Mouse (Mus musculus) liver, embryonic 13.5 days (tissue): ENCODE results near the gene Focad. TPM values are rescaled to one million over a fixed set of nuclear protein-coding genes. Genes with fewer than 3 reads are reported as not detected.

ENCODE experiments used
- ATAC-seq: fragments of 200-750 bp; cut with Nextera tagmentation; 2 replicates; pipeline ENCODE4 v1.8.0; 2017; ENCODE audit warnings: low read depth, mild to moderate bottlenecking, moderate number of reproducible peaks, moderate library complexity
- DNase-seq: peaks from one replicate; pipeline ENCODE4 v3.0.0; 2022
- H3K27ac ChIP-seq: fragments of 300-500 bp; sonication (generic); 2 replicates; pipeline ENCODE4 v1.5.1; 2015; ENCODE audit warnings: moderate library complexity, mild to moderate bottlenecking, inconsistent platforms
- H3K27me3 ChIP-seq: fragments of 300-500 bp; sonication (generic); 2 replicates; pipeline ENCODE4 v1.6.1; 2015; ENCODE audit warnings: mild to moderate bottlenecking, inconsistent platforms
- H3K36me3 ChIP-seq: fragments of 300-500 bp; sonication (generic); 2 replicates; pipeline ENCODE4 v1.6.1; 2015; ENCODE audit warnings: mild to moderate bottlenecking, inconsistent platforms
- H3K4me1 ChIP-seq: fragments of 300-500 bp; sonication (generic); replicated peaks from 2 replicates; pipeline ENCODE4 v1.6.1; 2015; ENCODE audit warnings: inconsistent platforms
- H3K4me2 ChIP-seq: fragments of 300-500 bp; sonication (generic); 2 replicates; pipeline ENCODE4 v1.6.1; 2015; ENCODE audit warnings: inconsistent platforms, mild to moderate bottlenecking, moderate library complexity
- H3K4me3 ChIP-seq: fragments of 300-500 bp; sonication (generic); replicated peaks from 2 replicates; pipeline ENCODE4 v1.5.1; 2015; ENCODE audit warnings: mild to moderate bottlenecking, inconsistent platforms
- H3K9ac ChIP-seq: fragments of 300-500 bp; sonication (generic); 2 replicates; pipeline ENCODE4 v1.6.1; 2015; ENCODE audit warnings: mild to moderate bottlenecking, inconsistent platforms
- H3K9me3 ChIP-seq: fragments of 300-500 bp; sonication (generic); replicated peaks from 2 replicates; pipeline ENCODE4 v1.6.1; 2016; ENCODE audit warnings: inconsistent platforms
- WGBS: fragments of 180-500 bp; shearing (Covaris S2); methylation state at CpG from one replicate; pipeline ENCODE4 v1.1.7; 2015; ENCODE audit not compliant: insufficient replicate concordance; 5-methylcytosine and 5-hydroxymethylcytosine counted together
- polyA plus RNA-seq: library from polyadenylated mRNA; unstranded; fragments of >200 nt; fragmentation: Nextera tagmentation; extraction: Ambion mirVana; gene quantifications from 2 replicates; pipeline ENCODE4 v1.2.1, GENCODE M21; 2015

Gene Focad
- polyA plus RNA-seq, 1 experiment from 2014 or later, result 7.2 TPM

DNA sequence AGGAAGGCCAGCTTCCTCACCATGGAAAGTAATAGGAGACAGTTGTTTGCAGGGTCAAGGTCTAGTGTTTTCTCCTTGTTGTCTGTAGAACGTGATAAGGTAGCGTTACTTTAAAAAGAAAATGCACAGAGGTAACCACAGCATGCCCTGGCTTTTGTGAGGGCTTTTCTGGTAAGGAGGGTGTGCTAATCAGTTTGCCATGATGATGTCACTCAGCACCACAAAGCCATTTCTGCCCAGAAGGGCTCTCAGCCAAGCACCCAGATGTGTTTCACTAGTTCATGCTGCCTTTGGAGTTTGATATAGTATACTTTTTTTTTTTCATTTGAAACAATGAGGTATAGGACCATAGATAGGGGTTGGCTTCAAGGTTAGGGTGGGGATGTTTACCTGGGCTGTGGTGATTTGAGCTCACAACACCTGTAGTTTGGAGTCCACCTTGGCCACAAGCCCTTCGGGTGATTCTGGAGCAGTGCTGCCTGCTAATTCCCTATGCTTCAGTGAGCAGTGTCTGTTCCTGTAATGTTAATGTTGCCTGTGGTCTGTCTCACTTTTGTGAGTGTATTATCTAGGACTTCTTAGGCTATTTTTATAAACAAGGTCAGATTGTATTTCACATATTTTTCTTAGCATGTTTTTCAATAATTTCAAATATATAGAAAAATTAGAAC lies 61.2 kb downstream of the Focad start:
- 44% methylated on average over 3 of the region's 3 CpGs for WGBS
- Histone ChIP-seq H3K9ac (no peak overlapping the region), H3K36me3 (no peaks in the 10 kb centered on the region), H3K9me3 (no peaks in the 10 kb centered on the region), H3K27ac (no peak overlapping the region), H3K4me3 (no peak overlapping the region), H3K4me1 (no peaks in the 10 kb centered on the region), H3K27me3 (no peaks in the 10 kb centered on the region), H3K4me2 (no peak overlapping the region)
- DNase-seq (no peak), ATAC-seq (no peak)

DNA sequence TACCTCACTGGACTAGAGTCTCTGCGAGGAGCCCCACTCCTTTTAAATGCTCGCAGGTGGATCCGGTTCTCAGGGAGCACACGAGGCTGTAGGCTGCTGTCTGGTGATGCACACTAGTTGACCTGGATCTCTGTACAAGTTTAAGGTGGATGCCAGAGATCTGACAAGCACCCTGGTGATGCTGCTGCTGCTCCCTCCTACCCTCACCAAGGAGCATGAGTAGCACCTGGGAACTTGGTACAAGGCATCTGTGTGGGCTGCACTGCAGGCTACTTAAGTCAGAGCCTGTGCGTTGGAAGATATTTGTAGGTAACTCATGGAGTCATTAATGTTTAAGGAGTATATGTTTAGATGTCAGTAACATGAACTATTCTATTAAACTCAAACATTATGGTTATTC lies 62.5 kb downstream of the Focad start:
- no peaks in the 10 kb centered on the region for H3K4me1 ChIP-seq
- H3K27me3 ChIP-seq, result no peaks in the 10 kb centered on the region
- no peak overlapping the region for H3K4me2 ChIP-seq
- no peak overlapping the region for H3K4me3 ChIP-seq
- DNase-seq, result no peak
- H3K27ac ChIP-seq, result no peak overlapping the region
- ATAC-seq, result no peak
- H3K9ac ChIP-seq, result no peak overlapping the region
- H3K9me3 ChIP-seq, result no peaks in the 10 kb centered on the region
- no peaks in the 10 kb centered on the region for H3K36me3 ChIP-seq
- 83% methylated on average over 5 of the region's 5 CpGs for WGBS

DNA sequence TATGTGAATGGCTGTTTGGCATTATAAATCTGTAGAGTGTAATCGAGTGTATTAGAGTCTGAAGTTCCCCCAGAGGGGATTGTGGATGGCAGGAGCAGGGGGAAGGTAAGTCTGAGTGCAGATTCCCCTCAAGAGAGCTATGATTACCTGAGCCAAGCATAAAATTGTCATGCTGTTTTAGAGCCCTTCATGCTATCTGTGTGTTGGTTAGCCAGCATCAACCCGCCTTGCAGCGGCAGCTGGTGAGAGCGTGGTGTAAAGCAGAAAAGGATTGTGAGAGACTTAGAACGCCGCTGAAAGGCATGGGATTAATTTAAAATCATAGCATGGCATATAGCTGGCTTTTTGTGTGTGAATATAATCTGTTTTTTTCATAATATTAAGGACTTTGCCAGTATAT lies 63.2 kb downstream of the Focad start:
- WGBS, result 84% methylated on average over 6 of the region's 6 CpGs
- no peaks in the 10 kb centered on the region for H3K4me1 ChIP-seq
- no peak for ATAC-seq
- no peak for DNase-seq
- no peak overlapping the region for H3K4me3 ChIP-seq
- H3K9me3 ChIP-seq, result no peaks in the 10 kb centered on the region
- H3K27me3 ChIP-seq, result no peaks in the 10 kb centered on the region
- no peaks in the 10 kb centered on the region for H3K36me3 ChIP-seq
- no peak overlapping the region for H3K4me2 ChIP-seq
- H3K27ac ChIP-seq, result no peak overlapping the region
- no peak overlapping the region for H3K9ac ChIP-seq

DNA sequence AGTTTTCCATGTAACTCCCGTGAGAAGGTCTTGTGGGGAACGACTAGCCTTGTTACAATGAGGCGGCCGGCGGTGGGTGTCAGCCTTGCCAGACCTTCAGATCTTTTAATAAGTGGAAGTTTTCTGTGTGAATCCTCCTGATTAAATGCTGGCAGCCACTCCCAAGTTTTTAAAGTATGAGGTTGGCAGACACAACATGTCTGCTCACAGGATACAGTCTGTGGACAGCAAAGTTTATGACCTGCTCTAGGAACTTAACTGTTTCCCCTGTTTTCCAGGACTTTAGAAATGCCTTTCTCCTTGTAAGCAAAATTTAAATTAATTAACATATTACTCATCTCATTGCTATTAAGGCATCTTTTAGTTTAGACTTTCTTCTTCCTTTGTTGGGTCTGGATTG lies 64.8 kb downstream of the Focad start:
- Histone ChIP-seq H3K36me3 (no peaks in the 10 kb centered on the region), H3K4me2 (no peak overlapping the region), H3K9me3 (no peaks in the 10 kb centered on the region), H3K4me1 (no peaks in the 10 kb centered on the region), H3K27ac (no peak overlapping the region), H3K27me3 (no peaks in the 10 kb centered on the region), H3K4me3 (no peak overlapping the region), H3K9ac (no peak overlapping the region)
- no peak for ATAC-seq
- WGBS, result 82% methylated on average over 5 of the region's 5 CpGs
- no peak for DNase-seq

DNA sequence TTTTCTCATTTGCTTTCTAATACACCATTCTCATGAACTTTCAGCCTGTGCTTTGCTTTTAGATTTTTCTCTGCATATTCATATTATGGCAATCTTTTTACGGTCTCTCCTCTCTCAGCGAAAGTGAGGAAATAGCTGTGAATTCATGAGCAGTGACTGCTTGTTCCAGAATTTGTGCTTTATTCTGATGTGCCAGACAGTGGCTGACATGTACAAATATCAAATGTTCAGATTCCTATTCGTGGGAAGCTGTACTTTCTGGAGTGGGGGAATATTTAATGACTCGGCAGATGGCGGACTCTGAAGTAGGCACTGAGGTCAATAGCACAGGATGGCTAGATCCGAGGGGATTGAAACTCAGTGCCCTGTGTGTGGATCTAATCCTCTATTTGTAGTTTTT lies 65.3 kb downstream of the Focad start:
- H3K27me3 ChIP-seq, result no peaks in the 10 kb centered on the region
- no peaks in the 10 kb centered on the region for H3K36me3 ChIP-seq
- no peaks in the 10 kb centered on the region for H3K9me3 ChIP-seq
- H3K4me2 ChIP-seq, result no peak overlapping the region
- WGBS, result 74% methylated on average over 6 of the region's 6 CpGs
- H3K9ac ChIP-seq, result no peak overlapping the region
- no peak for ATAC-seq
- DNase-seq, result no peak
- no peak overlapping the region for H3K4me3 ChIP-seq
- H3K27ac ChIP-seq, result no peak overlapping the region
- H3K4me1 ChIP-seq, result no peaks in the 10 kb centered on the region

DNA sequence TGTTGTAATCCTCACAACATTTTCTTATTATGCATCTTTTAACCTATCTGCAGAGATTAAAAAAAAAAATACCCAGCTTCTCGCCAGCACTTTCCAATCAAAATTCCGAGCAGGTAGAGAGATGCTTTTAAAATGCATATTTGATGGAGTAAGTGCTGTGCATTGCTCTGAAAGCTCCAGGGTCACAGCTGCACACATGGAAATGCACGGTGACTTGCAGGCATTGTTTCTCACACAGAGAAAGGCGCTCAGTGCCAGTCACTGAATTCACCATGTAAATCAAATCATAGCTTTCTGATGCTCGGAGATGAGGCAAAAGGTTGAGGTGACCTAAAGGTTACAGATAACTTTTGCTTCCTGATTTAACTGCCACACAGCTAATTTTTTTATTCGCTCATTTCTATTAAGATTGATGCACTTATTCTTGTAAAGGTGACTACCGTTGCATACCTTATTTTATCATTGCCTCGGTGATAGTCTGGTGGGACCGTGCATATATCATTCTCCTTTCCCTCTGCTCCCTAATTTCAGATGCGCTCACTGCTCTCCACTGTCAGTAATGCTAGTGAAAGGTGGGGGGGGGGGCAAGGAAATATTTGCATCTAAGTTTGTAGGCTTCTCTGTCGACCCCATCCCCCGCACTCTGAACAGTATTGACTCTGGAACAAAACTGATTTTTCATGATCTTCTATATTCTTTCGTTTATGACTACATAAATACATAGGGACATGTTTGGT lies 69.2 kb downstream of the Focad start:
- no peak for DNase-seq
- Histone ChIP-seq H3K27me3 (no peaks in the 10 kb centered on the region), H3K4me1 (peaks cover 11% of the 10 kb centered on the region), H3K4me2 (no peak overlapping the region), H3K4me3 (no peak overlapping the region), H3K27ac (no peak overlapping the region), H3K36me3 (no peaks in the 10 kb centered on the region), H3K9me3 (no peaks in the 10 kb centered on the region), H3K9ac (no peak overlapping the region)
- WGBS, result 77% methylated on average over 13 of the region's 13 CpGs
- ATAC-seq, result no peak

DNA sequence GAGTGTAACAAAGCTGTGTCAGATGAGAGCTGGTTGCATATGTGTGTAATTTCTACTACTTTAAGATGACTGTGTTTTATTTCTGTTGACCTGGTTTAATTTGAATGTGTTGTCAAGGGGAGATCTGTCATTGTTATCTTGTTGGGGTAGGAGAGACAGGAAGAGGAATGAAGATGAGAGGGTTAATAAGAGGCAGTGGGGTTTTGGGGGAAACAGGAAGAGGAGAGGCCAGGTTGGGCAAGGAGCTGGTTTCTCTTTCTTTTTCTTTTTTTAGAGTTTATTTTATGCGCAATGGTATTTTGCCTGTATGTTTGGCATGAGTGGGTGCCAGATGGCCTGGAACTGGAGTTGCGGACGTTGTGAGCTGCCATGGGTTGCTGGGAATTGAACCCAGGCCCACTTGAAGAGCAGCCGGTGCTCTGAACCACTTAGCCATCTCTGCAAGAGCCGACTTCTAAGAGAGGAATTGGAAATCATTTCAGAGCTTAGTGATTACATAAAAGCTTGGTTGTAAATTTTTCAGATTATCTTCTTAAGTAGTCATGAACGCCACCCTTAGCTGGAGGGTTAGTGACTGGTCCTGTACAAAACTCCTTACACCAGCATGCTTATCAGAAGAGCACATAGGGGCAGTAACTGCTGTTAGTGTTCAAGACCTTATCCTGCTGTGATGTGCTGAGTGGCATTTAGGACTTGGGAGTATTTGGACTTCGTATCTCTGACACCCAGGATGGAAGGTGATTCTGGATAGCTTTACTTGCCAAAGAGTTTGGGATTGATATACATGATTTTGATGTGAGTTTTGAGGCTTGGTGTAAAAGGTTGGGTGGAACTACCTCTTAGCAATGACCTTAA lies 72.8 kb downstream of the Focad start:
- no peaks in the 10 kb centered on the region for H3K36me3 ChIP-seq
- H3K27ac ChIP-seq, result no peak overlapping the region
- H3K27me3 ChIP-seq, result no peaks in the 10 kb centered on the region
- peak; percentile 16 for DNase-seq
- H3K4me3 ChIP-seq, result no peak overlapping the region
- no peaks in the 10 kb centered on the region for H3K9me3 ChIP-seq
- peaks cover 11% of the 10 kb centered on the region for H3K4me1 ChIP-seq
- no peak overlapping the region for H3K9ac ChIP-seq
- H3K4me2 ChIP-seq, result no peak overlapping the region
- 44% methylated on average over 7 of the region's 7 CpGs for WGBS
- ATAC-seq, result peak; percentile 87

DNA sequence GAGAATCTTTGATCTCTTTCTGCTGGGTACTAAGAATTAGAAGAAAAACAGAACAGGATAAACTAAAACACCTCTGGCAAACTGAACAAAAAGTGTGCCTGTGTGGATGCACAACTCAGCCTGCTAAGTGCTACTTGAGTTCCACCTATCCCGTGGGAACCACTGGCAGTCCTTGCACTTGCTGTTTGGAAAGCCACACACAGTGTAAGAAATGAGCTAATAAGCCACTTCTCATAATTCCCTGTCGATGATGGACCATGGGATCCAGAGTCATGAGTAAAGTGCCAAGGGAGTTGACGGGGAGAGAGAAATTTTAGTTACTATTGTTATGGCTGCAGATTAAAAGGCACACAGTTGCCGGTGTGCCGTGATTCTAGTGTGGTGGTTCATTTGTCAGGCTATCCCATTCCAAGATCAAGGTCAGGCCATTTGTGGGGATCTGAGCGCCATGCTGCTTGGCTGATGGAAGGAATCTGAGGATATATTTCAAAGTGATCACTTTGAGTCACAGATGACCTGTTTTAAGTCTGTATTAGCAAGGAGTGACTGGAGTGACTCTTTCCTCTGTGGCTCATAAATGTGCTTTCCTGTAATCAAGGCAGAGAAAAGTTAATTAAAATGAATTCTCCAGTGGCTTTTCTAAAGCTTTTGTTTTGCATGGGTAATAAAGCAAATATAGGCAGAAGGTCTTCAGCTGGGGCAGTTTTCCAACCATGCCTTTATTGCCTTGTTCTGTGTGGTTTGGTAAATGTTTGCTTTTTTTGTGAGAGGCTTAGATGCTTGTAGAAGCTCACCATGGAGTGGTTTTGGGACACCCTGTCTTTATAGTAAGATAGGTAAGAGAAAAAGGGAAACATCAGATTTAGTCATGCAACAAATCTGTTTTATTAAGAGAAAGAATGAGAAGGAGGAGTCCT lies 80.9 kb downstream of the Focad start:
- WGBS, result 80% methylated on average over 6 of the region's 6 CpGs
- no peak overlapping the region for H3K9ac ChIP-seq
- no peaks in the 10 kb centered on the region for H3K9me3 ChIP-seq
- H3K36me3 ChIP-seq, result no peaks in the 10 kb centered on the region
- no peak for DNase-seq
- no peak overlapping the region for H3K4me3 ChIP-seq
- H3K27me3 ChIP-seq, result no peaks in the 10 kb centered on the region
- no peak overlapping the region for H3K4me2 ChIP-seq
- no peak for ATAC-seq
- H3K4me1 ChIP-seq, result no peaks in the 10 kb centered on the region
- H3K27ac ChIP-seq, result no peak overlapping the region

DNA sequence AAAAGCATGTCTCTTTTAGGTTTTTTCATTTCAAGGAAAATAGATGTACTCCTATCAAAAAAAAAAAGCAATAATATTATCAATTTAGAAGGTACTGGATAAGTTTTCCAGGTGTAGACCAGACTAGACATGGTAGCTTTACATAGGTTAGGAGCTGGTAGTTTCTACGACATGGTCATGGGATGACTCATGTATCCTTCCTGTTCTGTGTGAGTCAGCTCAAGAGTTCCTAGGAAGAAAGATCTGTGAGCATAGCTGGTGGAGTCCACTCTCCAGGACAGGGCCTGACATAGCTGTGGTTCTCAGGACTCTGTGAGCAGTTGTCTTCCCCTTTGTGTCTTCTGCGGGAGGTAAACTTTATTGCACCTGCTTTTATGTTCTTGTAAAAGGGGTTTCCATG lies 84.9 kb downstream of the Focad start:
- H3K9ac ChIP-seq, result no peak overlapping the region
- WGBS, result 67% methylated on average over 2 of the region's 2 CpGs
- DNase-seq (no peak), ATAC-seq (no peak)
- no peaks in the 10 kb centered on the region for H3K4me1 ChIP-seq
- H3K4me2 ChIP-seq, result no peak overlapping the region
- no peak overlapping the region for H3K27ac ChIP-seq
- no peaks in the 10 kb centered on the region for H3K36me3 ChIP-seq
- no peaks in the 10 kb centered on the region for H3K27me3 ChIP-seq
- H3K4me3 ChIP-seq, result no peak overlapping the region
- no peaks in the 10 kb centered on the region for H3K9me3 ChIP-seq

DNA sequence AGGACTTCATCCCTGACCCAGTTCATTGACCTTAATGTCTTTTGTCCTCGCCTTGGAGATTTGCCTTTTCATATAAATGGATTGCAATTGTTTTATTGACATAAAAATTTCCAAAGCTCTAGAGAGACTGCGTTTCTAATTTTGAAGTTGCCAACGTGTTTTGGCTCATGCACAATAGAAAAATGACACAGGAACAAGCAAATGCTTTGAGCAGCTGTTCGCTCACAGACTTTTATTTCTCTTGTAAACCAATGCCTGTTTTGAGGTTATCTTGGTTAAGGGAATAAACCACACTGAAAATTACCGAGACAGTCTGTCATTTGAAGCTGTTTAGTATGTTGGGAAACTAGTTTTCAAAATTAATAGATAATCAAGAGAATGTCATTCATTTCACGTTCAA lies 89.9 kb downstream of the Focad start:
- no peak overlapping the region for H3K4me3 ChIP-seq
- no peaks in the 10 kb centered on the region for H3K36me3 ChIP-seq
- H3K9ac ChIP-seq, result no peak overlapping the region
- no peaks in the 10 kb centered on the region for H3K9me3 ChIP-seq
- WGBS, result 76% methylated on average over 6 of the region's 6 CpGs
- no peaks in the 10 kb centered on the region for H3K27me3 ChIP-seq
- DNase-seq (no peak), ATAC-seq (no peak)
- H3K27ac ChIP-seq, result no peak overlapping the region
- no peak overlapping the region for H3K4me2 ChIP-seq
- no peaks in the 10 kb centered on the region for H3K4me1 ChIP-seq
